Mouse (Mus musculus) heart, postnatal 36 days (tissue): Measurements from ENCODE around the gene 1700015F17Rik. TPM values are rescaled to one million over a fixed set of nuclear protein-coding genes. Genes with fewer than 3 reads are reported as not detected.

Experiments
- DNase-seq, 2 experiments: peaks; one replicate each; pipeline ENCODE4 v3.0.0; 2021 to 2022
- intact Hi-C: fragments of 180-260 bp; cut with DNase I; formaldehyde crosslinking; loops from one replicate; pipeline ENCODE4 v1.15.1; 2025
- total RNA-seq, 2 experiments: library from RNA; stranded (reverse); gene quantifications; 2 replicates each; pipeline ENCODE4 v1.2.3; 2021

Gene 1700015F17Rik
- total RNA-seq, 2 experiments from 2014 or later: not detected

- no peak for DNase-seq
- intact Hi-C loops: no loop called here
Measured at GRCm38 (mm10) chr5:5431746-5432438, 47.1 kb downstream of the 1700015F17Rik start.

GRCm38 (mm10) chr5:5423723-5424171, 55.2 kb downstream of the 1700015F17Rik start:
- DNase-seq: no peak
- intact Hi-C loops: no loop called here

GRCm38 (mm10) chr5:5423081-5423480, 55.9 kb downstream of the 1700015F17Rik start:
- no peak for DNase-seq
- intact Hi-C loops: no loop called here

- DNase-seq: no peak
- intact Hi-C loops: no loop called here
Measured at GRCm38 (mm10) chr5:5421439-5421838, 57.5 kb downstream of the 1700015F17Rik start.

GRCm38 (mm10) chr5:5419992-5420455, 58.9 kb downstream of the 1700015F17Rik start, which contains the start of gene Cdk14:
Cdk14 (minus strand) TSS chr5:5420312.
- intact Hi-C loops: no loop called here
- DNase-seq: peak; percentile 18 to 35

GRCm38 (mm10) chr5:5419253-5419652, 59.7 kb downstream of the 1700015F17Rik start:
- intact Hi-C loops: no loop called here
- DNase-seq: no peak

- intact Hi-C loops: no loop called here
- DNase-seq: no peak
Measured at GRCm38 (mm10) chr5:5414835-5415234, 64.1 kb downstream of the 1700015F17Rik start.

GRCm38 (mm10) chr5:5411886-5412285, 67.1 kb downstream of the 1700015F17Rik start:
- intact Hi-C loops: no loop called here

GRCm38 (mm10) chr5:5401986-5402385, 77.0 kb downstream of the 1700015F17Rik start:
- DNase-seq: no peak
- intact Hi-C loops: no loop called here

More at GRCm38 (mm10) chr5:5411886-5412285, 67.1 kb downstream of the 1700015F17Rik start:
- DNase-seq: no peak

- no peak for DNase-seq
- intact Hi-C loops: no loop called here
Measured at GRCm38 (mm10) chr5:5392786-5393185, 86.2 kb downstream of the 1700015F17Rik start.

Other genes starting within 250 kb of the 1700015F17Rik start
- 10 to 100 TPM in 1 of 2 experiments, 1 to 10 TPM in 1; 8.6 to 10.6 TPM for gene Cdk14, start 58.8 kb downstream of the 1700015F17Rik start, total RNA-seq
- gene Cldn12, start 35.8 kb upstream of the 1700015F17Rik start, total RNA-seq: 10 to 100 TPM; 19.0 to 23.5 TPM
- 10 to 100 TPM; 10.6 to 10.9 TPM for gene Gtpbp10, start 80.4 kb upstream of the 1700015F17Rik start, total RNA-seq
- not detected for gene Gm8773, start 94.7 kb upstream of the 1700015F17Rik start, total RNA-seq
- gene Cfap69, start 185.1 kb upstream of the 1700015F17Rik start, total RNA-seq: under 1 TPM; 0.28 to 0.73 TPM
- under 1 TPM; 0.60 to 0.72 TPM for gene Steap2, start 215.4 kb upstream of the 1700015F17Rik start, total RNA-seq